Mouse (Mus musculus) limb, embryonic 14.5 days (tissue): ENCODE measurements at regions not wholly inside any gene's neighbourhood (a gene's known extent, or its start where the extent isn't known, plus 50 kb on each side); places are given as distances from the start of the nearest gene placed in this dataset.

Experiments
- ATAC-seq: fragments of 200-750 bp; cut with Nextera tagmentation; 2 replicates; pipeline ENCODE4 v1.8.0; 2017; ENCODE audit warnings: low read depth, moderate number of reproducible peaks, moderate TSS enrichment; ENCODE audit not compliant: low FRiP score
- DNase-seq: peaks from one replicate; pipeline ENCODE4 v3.0.0-alpha.2; 2015; ENCODE audit warnings: low spot score
- H3K27ac ChIP-seq: fragments of 300-500 bp; sonication (generic); replicated peaks from 2 replicates; pipeline ENCODE4 v1.5.1; 2014; ENCODE audit warnings: low read depth, mild to moderate bottlenecking, low read length, moderate library complexity, mixed read lengths
- H3K27me3 ChIP-seq: fragments of 300-500 bp; sonication (generic); 2 replicates; pipeline ENCODE4 v1.6.1; 2014; ENCODE audit warnings: low read length, mixed read lengths; ENCODE audit not compliant: control insufficient read depth, insufficient read depth
- H3K36me3 ChIP-seq: fragments of 300-500 bp; sonication (generic); 2 replicates; pipeline ENCODE4 v1.6.1; 2014; ENCODE audit warnings: mild to moderate bottlenecking, low read length, moderate library complexity, mixed read lengths; ENCODE audit not compliant: control insufficient read depth, insufficient read depth
- H3K4me1 ChIP-seq: fragments of 300-500 bp; sonication (generic); 2 replicates; pipeline ENCODE4 v1.6.1; 2014; ENCODE audit warnings: antibody characterized with exemption, low read length, mixed read lengths; ENCODE audit not compliant: control insufficient read depth, insufficient read depth
- H3K4me2 ChIP-seq: fragments of 300-500 bp; sonication (generic); replicated peaks from 2 replicates; pipeline ENCODE4 v1.6.1; 2014; ENCODE audit warnings: low read depth, mild to moderate bottlenecking, low read length, moderate library complexity; ENCODE audit not compliant: severe bottlenecking
- H3K4me3 ChIP-seq: fragments of 300-500 bp; sonication (generic); replicated peaks from 2 replicates; pipeline ENCODE4 v1.5.1; 2014; ENCODE audit warnings: low read length
- H3K9ac ChIP-seq: fragments of 300-500 bp; sonication (generic); 2 replicates; pipeline ENCODE4 v1.6.1; 2014; ENCODE audit warnings: mild to moderate bottlenecking, low read depth, low read length, moderate library complexity; ENCODE audit not compliant: severe bottlenecking
- H3K9me3 ChIP-seq: fragments of 300-500 bp; sonication (generic); 2 replicates; pipeline ENCODE4 v1.6.1; 2016; ENCODE audit warnings: low read length; ENCODE audit not compliant: control insufficient read depth
- POLR2A ChIP-seq: fragments of 200-500 bp; IDR thresholded peaks from 2 replicates; pipeline ENCODE4 v1.8.0; 2012; ENCODE audit warnings: inconsistent platforms, mild to moderate bottlenecking, moderate library complexity, borderline replicate concordance; ENCODE audit not compliant: insufficient read depth, insufficient read length; ENCODE audit errors: extremely low read depth
- WGBS: fragments of 180-500 bp; shearing (Covaris S2); extraction: QIAGEN DNeasy Blood & Tissue Kit; methylation state at CpG from one replicate; pipeline ENCODE4 v1.1.7; 2014; 5-methylcytosine and 5-hydroxymethylcytosine counted together

GRCm38 (mm10) chr8:10840044-10840443, 168.2 kb downstream of the Irs2 start:
- H3K4me2 ChIP-seq, result no peak overlapping the region
- H3K4me1 ChIP-seq, result no peaks in the 10 kb centered on the region
- WGBS, result 97% methylated on average over 1 of the region's 1 CpGs
- no peak for DNase-seq
- no peak for ATAC-seq
- H3K9me3 ChIP-seq, result no peaks in the 10 kb centered on the region
- H3K27ac ChIP-seq, result no peak overlapping the region
- no peak overlapping the region for H3K9ac ChIP-seq
- H3K27me3 ChIP-seq, result no peaks in the 10 kb centered on the region
- no peak for TF ChIP-seq POLR2A
- H3K36me3 ChIP-seq, result no peaks in the 10 kb centered on the region
- H3K4me3 ChIP-seq, result no peak overlapping the region

DNA sequence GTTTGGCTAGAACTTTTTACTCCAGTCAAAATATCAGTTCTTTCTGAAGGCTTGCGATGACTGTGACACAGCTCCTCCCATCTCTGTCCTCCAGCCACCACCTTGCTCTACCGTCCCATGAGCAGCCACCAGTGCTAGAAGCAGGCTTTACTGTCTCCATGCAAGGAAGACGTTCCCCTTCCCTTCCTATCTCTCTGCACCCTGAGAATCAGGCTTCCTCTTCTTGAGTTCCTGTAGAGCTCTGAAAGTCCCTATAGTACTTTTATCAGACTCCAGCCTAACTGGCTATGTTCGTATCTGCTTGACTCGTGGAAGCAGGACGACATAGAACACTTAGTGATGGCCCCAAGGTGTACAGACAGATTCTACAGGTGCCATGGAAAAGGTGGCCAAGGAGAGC, 173.2 kb downstream of the Irs2 start:
- ATAC-seq, result no peak
- WGBS, result 85% methylated on average over 6 of the region's 6 CpGs
- TF ChIP-seq POLR2A, result no peak

GRCm38 (mm10) chr8:10831864-10832263, 176.4 kb downstream of the Irs2 start:
- no peak for ATAC-seq
- H3K36me3 ChIP-seq, result no peaks in the 10 kb centered on the region
- no peak overlapping the region for H3K4me2 ChIP-seq
- H3K4me1 ChIP-seq, result peaks cover 3% of the 10 kb centered on the region; the same call in 1 of the 2 replicates
- H3K4me3 ChIP-seq, result no peak overlapping the region
- no peaks in the 10 kb centered on the region for H3K9me3 ChIP-seq
- 69% methylated on average over 6 of the region's 7 CpGs for WGBS
- H3K27me3 ChIP-seq, result no peaks in the 10 kb centered on the region
- H3K9ac ChIP-seq, result no peak overlapping the region
- no peak for DNase-seq
- no peak for TF ChIP-seq POLR2A
- no peak overlapping the region for H3K27ac ChIP-seq

More for the DNA sequence above, 173.2 kb downstream of the Irs2 start:
- Histone ChIP-seq H3K27ac (no peak overlapping the region), H3K27me3 (no peaks in the 10 kb centered on the region), H3K4me3 (no peak overlapping the region), H3K36me3 (no peaks in the 10 kb centered on the region), H3K9me3 (no peaks in the 10 kb centered on the region), H3K9ac (no peak overlapping the region), H3K4me1 (peaks cover 3% of the 10 kb centered on the region; the same call in 1 of the 2 replicates), H3K4me2 (no peak overlapping the region)
- no peak for DNase-seq

- ATAC-seq (no peak), DNase-seq (no peak)
- no peaks in the 10 kb centered on the region for H3K27me3 ChIP-seq
- H3K4me1 ChIP-seq, result peaks cover 3% of the 10 kb centered on the region; the same call in 1 of the 2 replicates
- H3K4me2 ChIP-seq, result no peak overlapping the region
- 57% methylated on average over 6 of the region's 6 CpGs for WGBS
- no peak overlapping the region for H3K27ac ChIP-seq
- H3K9ac ChIP-seq, result no peak overlapping the region
- no peak overlapping the region for H3K4me3 ChIP-seq
- H3K36me3 ChIP-seq, result no peaks in the 10 kb centered on the region
- no peaks in the 10 kb centered on the region for H3K9me3 ChIP-seq
- TF ChIP-seq POLR2A, result no peak
These were observed 177.0 kb downstream of the Irs2 start for GRCm38 (mm10) chr8:10831277-10831676.

GRCm38 (mm10) chr8:10830835-10831234, 177.4 kb downstream of the Irs2 start:
- 93% methylated on average over 10 of the region's 10 CpGs for WGBS
- peaks cover 3% of the 10 kb centered on the region; the same call in 1 of the 2 replicates for H3K4me1 ChIP-seq
- no peak overlapping the region for H3K27ac ChIP-seq
- no peak for DNase-seq
- H3K36me3 ChIP-seq, result no peaks in the 10 kb centered on the region
- no peaks in the 10 kb centered on the region for H3K9me3 ChIP-seq
- H3K4me3 ChIP-seq, result no peak overlapping the region
- no peak for ATAC-seq
- H3K27me3 ChIP-seq, result no peaks in the 10 kb centered on the region
- no peak overlapping the region for H3K4me2 ChIP-seq
- no peak for TF ChIP-seq POLR2A
- H3K9ac ChIP-seq, result no peak overlapping the region

DNA sequence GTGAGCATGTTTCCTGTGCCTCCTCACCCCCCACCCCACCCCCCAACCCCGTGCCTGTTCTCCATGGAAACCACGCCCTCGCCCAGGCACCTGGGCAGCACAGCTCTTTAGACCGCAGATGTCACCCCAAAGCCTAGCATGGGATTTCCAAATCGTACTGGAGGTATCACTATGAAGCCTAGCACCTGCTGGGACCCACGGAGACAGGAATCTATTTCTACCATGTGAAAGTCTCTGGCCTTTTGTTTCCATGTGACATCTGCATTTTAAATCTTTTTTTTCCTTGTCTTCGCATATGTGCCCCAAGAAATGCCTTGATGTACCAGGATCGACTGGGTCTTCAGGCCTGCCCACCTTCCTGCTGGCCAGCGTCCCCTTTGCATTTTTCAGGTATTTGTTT, 179.7 kb downstream of the Irs2 start:
- H3K27ac ChIP-seq, result no peak overlapping the region
- H3K9ac ChIP-seq, result no peak overlapping the region
- DNase-seq (no peak), ATAC-seq (no peak)
- no peak overlapping the region for H3K4me3 ChIP-seq
- H3K4me1 ChIP-seq, result peaks cover 6% of the 10 kb centered on the region; the same call in 1 of the 2 replicates
- TF ChIP-seq POLR2A, result no peak
- H3K4me2 ChIP-seq, result no peak overlapping the region
- no peaks in the 10 kb centered on the region for H3K27me3 ChIP-seq
- no peaks in the 10 kb centered on the region for H3K36me3 ChIP-seq
- H3K9me3 ChIP-seq, result no peaks in the 10 kb centered on the region
- 31% methylated on average over 9 of the region's 9 CpGs for WGBS
